Mouse (Mus musculus) olfactory bulb, adult 2 months (tissue): ENCODE measurements around the gene Irf9. TPM values are rescaled to one million over a fixed set of nuclear protein-coding genes. Genes with fewer than 3 reads are reported as not detected.

Experiments used
- H3K27ac ChIP-seq: fragments of 200-500 bp; 2 replicates; pipeline ENCODE4 v1.5.1; 2012; ENCODE audit warnings: low read depth, low read length; ENCODE audit not compliant: insufficient read depth
- H3K4me1 ChIP-seq: fragments of 200-500 bp; 2 replicates; pipeline ENCODE4 v1.6.1; 2012; ENCODE audit warnings: low read length; ENCODE audit not compliant: control insufficient read depth, insufficient read depth
- H3K4me3 ChIP-seq: fragments of 200-500 bp; 2 replicates; pipeline ENCODE4 v1.5.1; 2012; ENCODE audit warnings: mild to moderate bottlenecking, low read depth, low read length, moderate library complexity; ENCODE audit not compliant: insufficient read depth
- CTCF ChIP-seq: fragments of 200-500 bp; IDR thresholded peaks from 2 replicates; pipeline ENCODE4 v1.5.1; 2012; ENCODE audit warnings: low read depth, mild to moderate bottlenecking, low read length, moderate library complexity; ENCODE audit not compliant: insufficient read depth
- POLR2A ChIP-seq: fragments of 200-500 bp; IDR thresholded peaks from 2 replicates; pipeline ENCODE4 v1.6.1; 2012; ENCODE audit warnings: mild to moderate bottlenecking, low read depth, low read length, moderate library complexity; ENCODE audit not compliant: insufficient read depth
- WGBS: fragments of 180-500 bp; shearing (Covaris S2); methylation state at CpG from one replicate; pipeline ENCODE4 v1.1.7; 2018; 5-methylcytosine and 5-hydroxymethylcytosine counted together
- polyA plus RNA-seq: library from polyadenylated mRNA; stranded (reverse); fragments of >200 nt; gene quantifications from 2 replicates; pipeline ENCODE4 v1.2.4, GENCODE M21; 2012; ENCODE audit warnings: low replicate concordance; ENCODE audit not compliant: missing spikeins, insufficient read depth, insufficient read length

Irf9 gene
- polyA plus RNA-seq, 1 experiment, result not detected

- no peak overlapping the region for H3K27ac ChIP-seq
- peaks cover 8% of the 10 kb centered on the region for H3K4me1 ChIP-seq
- TF ChIP-seq CTCF (no peak), POLR2A (no peak)
- no peak overlapping the region for H3K4me3 ChIP-seq
- WGBS, result 89% methylated on average over 11 of the region's 11 CpGs
Observed at GRCm38 (mm10) chr14:55563249-55563648, 40.1 kb upstream of the Irf9 start.

- H3K27ac ChIP-seq, result no peak overlapping the region
- H3K4me1 ChIP-seq, result peaks cover 8% of the 10 kb centered on the region
- TF ChIP-seq CTCF, result no peak
- 88% methylated on average over 3 of the region's 3 CpGs for WGBS
- H3K4me3 ChIP-seq, result no peak overlapping the region
Observed at GRCm38 (mm10) chr14:55565748-55566147, 37.6 kb upstream of the Irf9 start.

GRCm38 (mm10) chr14:55567496-55567895, 35.9 kb upstream of the Irf9 start:
- 93% methylated on average over 3 of the region's 3 CpGs for WGBS
- Histone ChIP-seq H3K27ac (no peak overlapping the region), H3K4me1 (no peaks in the 10 kb centered on the region), H3K4me3 (no peak overlapping the region)
- TF ChIP-seq CTCF (no peak), POLR2A (no peak)

GRCm38 (mm10) chr14:55570588-55570987, 32.8 kb upstream of the Irf9 start:
- WGBS, result 93% methylated on average over 2 of the region's 2 CpGs
- H3K4me1 ChIP-seq, result peaks cover under 1% of the 10 kb centered on the region; the same call in 1 of the 2 replicates
- TF ChIP-seq CTCF, result no peak
- no peak for TF ChIP-seq POLR2A

GRCm38 (mm10) chr14:55571760-55572159, 31.6 kb upstream of the Irf9 start:
- H3K4me1 ChIP-seq, result peaks cover 2% of the 10 kb centered on the region; the same call in 1 of the 2 replicates
- no peak overlapping the region for H3K27ac ChIP-seq
- no peak overlapping the region for H3K4me3 ChIP-seq
- TF ChIP-seq POLR2A (no peak), CTCF (no peak)

More at GRCm38 (mm10) chr14:55570588-55570987, 32.8 kb upstream of the Irf9 start:
- H3K27ac ChIP-seq, result no peak overlapping the region
- H3K4me3 ChIP-seq, result no peak overlapping the region

- Histone ChIP-seq H3K4me1 (peaks cover 8% of the 10 kb centered on the region), H3K27ac (no peak within 1 kb of the TSS), H3K4me3 (no peak within 1 kb of the TSS)
- WGBS, result 77% methylated on average over 8 of the region's 8 CpGs
- TF ChIP-seq POLR2A, result no peak
- TF ChIP-seq CTCF, result no peak
Observed at GRCm38 (mm10) chr14:55575302-55575701, 28.1 kb upstream of the Irf9 start, which contains the start of gene Fitm1. Gene Fitm1, plus strand, starts transcription at chr14:55575617.

- no peak for TF ChIP-seq POLR2A
- no peak overlapping the region for H3K27ac ChIP-seq
- H3K4me1 ChIP-seq, result peaks cover 8% of the 10 kb centered on the region
- 81% methylated on average over 13 of the region's 13 CpGs for WGBS
- no peak overlapping the region for H3K4me3 ChIP-seq
Observed at GRCm38 (mm10) chr14:55575711-55576110, 27.7 kb upstream of the Irf9 start.

GRCm38 (mm10) chr14:55576376-55576775, 27.0 kb upstream of the Irf9 start:
- peaks cover 8% of the 10 kb centered on the region for H3K4me1 ChIP-seq
- H3K4me3 ChIP-seq, result no peak overlapping the region
- TF ChIP-seq POLR2A (no peak), CTCF (no peak)
- H3K27ac ChIP-seq, result no peak overlapping the region
- WGBS, result 86% methylated on average over 16 of the region's 16 CpGs

GRCm38 (mm10) chr14:55577871-55578667, 25.3 kb upstream of the Irf9 start, which contains the start of gene Psme1:
Gene Psme1, plus strand, starts transcription at chr14:55578123.
- TF ChIP-seq CTCF (no peak), POLR2A (peak; percentile 47; the same call in 1 of the 2 replicates)
- under 1% methylated on average over 32 of the region's 32 CpGs for WGBS
- H3K4me3 ChIP-seq, result peak within 1 kb of the TSS; percentile 65
- H3K4me1 ChIP-seq, result peaks cover 8% of the 10 kb centered on the region
- H3K27ac ChIP-seq, result peak within 1 kb of the TSS; percentile 44
